Mouse (Mus musculus): ENCODE results near the gene Gm39566. TPM values are rescaled to one million over a fixed set of nuclear protein-coding genes. Genes with fewer than 3 reads are reported as not detected.

Gene Gm39566
- polyA plus RNA-seq, 1 experiment from 2014 or later = not detected

GRCm38 (mm10) chr11:69834001-69834549 is 19.0 kb upstream of the Gm39566 start:
- peak; percentile 65 for DNase-seq (ENCODE audit: low spot score)

- no peak for DNase-seq (ENCODE audit: low spot score)
Measured at GRCm38 (mm10) chr11:69833554-69833953, 18.5 kb upstream of the Gm39566 start.

- no peak for DNase-seq (ENCODE audit: low spot score)
Measured at GRCm38 (mm10) chr11:69828832-69829231, 13.7 kb upstream of the Gm39566 start.

GRCm38 (mm10) chr11:69823456-69823855 is 8.4 kb upstream of the Gm39566 start:
- DNase-seq (ENCODE audit: low spot score) = no peak

GRCm38 (mm10) chr11:69822080-69822479 is 7.0 kb upstream of the Gm39566 start, which contains the start of gene Spem1:
TSS of gene Spem1 (minus strand) at chr11:69822180.
- DNase-seq (ENCODE audit: low spot score) = no peak

GRCm38 (mm10) chr11:69818871-69819270 is 3.8 kb upstream of the Gm39566 start:
- DNase-seq (ENCODE audit: low spot score) = no peak

GRCm38 (mm10) chr11:69818365-69818764 is 3.3 kb upstream of the Gm39566 start, which contains the start of gene Spem2:
TSS of gene Spem2 (minus strand) at chr11:69818465.
- no peak for DNase-seq (ENCODE audit: low spot score)

- DNase-seq (ENCODE audit: low spot score) = no peak
Measured at GRCm38 (mm10) chr11:69816520-69816919, 1.4 kb upstream of the Gm39566 start.

GRCm38 (mm10) chr11:69810280-69810679 is 4.8 kb downstream of the Gm39566 start:
- no peak for DNase-seq (ENCODE audit: low spot score)

- DNase-seq (ENCODE audit: low spot score) = no peak
Measured at GRCm38 (mm10) chr11:69807641-69808040, 7.5 kb downstream of the Gm39566 start.

GRCm38 (mm10) chr11:69806378-69806777 is 8.7 kb downstream of the Gm39566 start:
- DNase-seq (ENCODE audit: low spot score) = no peak

- peak; percentile 3 for DNase-seq (ENCODE audit: low spot score)
Measured at GRCm38 (mm10) chr11:69804972-69805909, 9.9 kb downstream of the Gm39566 start, which contains the start of gene Tmem102. TSS of gene Tmem102 (minus strand) at chr11:69805624.

GRCm38 (mm10) chr11:69804652-69804940 is 10.5 kb downstream of the Gm39566 start:
- DNase-seq (ENCODE audit: low spot score) = peak; percentile 1

- DNase-seq (ENCODE audit: low spot score) = peak; percentile 80
Measured at GRCm38 (mm10) chr11:69803786-69804651, 11.1 kb downstream of the Gm39566 start.

- DNase-seq (ENCODE audit: low spot score) = no peak
Measured at GRCm38 (mm10) chr11:69803328-69803727, 11.8 kb downstream of the Gm39566 start.

GRCm38 (mm10) chr11:69802648-69803105 is 12.4 kb downstream of the Gm39566 start:
- peak; percentile 66 for DNase-seq (ENCODE audit: low spot score)

- no peak for DNase-seq (ENCODE audit: low spot score)
Measured at GRCm38 (mm10) chr11:69801379-69801977, 13.6 kb downstream of the Gm39566 start, which contains the start of gene Fgf11. TSS of gene Fgf11 (minus strand) at chr11:69801857.

- peak; percentile 26 for DNase-seq (ENCODE audit: low spot score)
Measured at GRCm38 (mm10) chr11:69800392-69801197, 14.5 kb downstream of the Gm39566 start.

GRCm38 (mm10) chr11:69800138-69800391 is 15.0 kb downstream of the Gm39566 start:
- no peak for DNase-seq (ENCODE audit: low spot score)

GRCm38 (mm10) chr11:69799394-69800137 is 15.5 kb downstream of the Gm39566 start:
- no peak for DNase-seq (ENCODE audit: low spot score)

Measured in thymus, postnatal 0 days (tissue).